ENCODE assay signal across 18 mouse cellular contexts in genomic region chr3:104500881-104501280, GRCm38 (mm10). TPM values are rescaled to one million over a fixed set of nuclear protein-coding genes. Genes with fewer than 3 reads are reported as not detected.
DNase-seq lines count a peak whose midpoint lies in the region; ATAC-seq lines count a peak whose summit lies in the region.
"Had no signal": no experiment of that assay in that cellular context is flagged by ENCODE, and none has a peak within 500 bp of the region (broad histone marks: within the 10 kb centered on the region; RNA-seq: fewer than 3 reads in every experiment).

No protein-coding gene starts in this region.

- peaks cover 9% of the 10 kb centered on the region for H3K36me3 ChIP-seq in forebrain, embryonic 12.5 days (replicated peaks)
- H3K36me3 ChIP-seq in midbrain, embryonic 16.5 days (ENCODE audit: control insufficient read depth, insufficient read depth, low read length), result peaks cover 5% of the 10 kb centered on the region; the same call in 1 of the 2 replicates

- no peak overlapping the region for H3K27ac ChIP-seq in forebrain, embryonic 12.5 days
- H3K27ac ChIP-seq in midbrain, embryonic 16.5 days (ENCODE audit: low read length), result no peak overlapping the region
- H3K27ac ChIP-seq: forebrain, embryonic 15.5 days; gastrocnemius, adult 2 months; heart, embryonic 13.5 days; left cerebral cortex, adult 2 months; limb, embryonic 13.5 days had no signal

- no peaks in the 10 kb centered on the region for H3K9me3 ChIP-seq in forebrain, embryonic 12.5 days
- H3K9me3 ChIP-seq in midbrain, embryonic 16.5 days (replicated peaks; ENCODE audit: control insufficient read depth, low read length, poor library complexity, severe bottlenecking), result no peaks in the 10 kb centered on the region
- H3K9me3 ChIP-seq: forebrain, embryonic 15.5 days; heart, embryonic 13.5 days; limb, embryonic 13.5 days had no signal

- peak; percentile 49 for DNase-seq in kidney, adult 11 months
- DNase-seq in kidney, postnatal 10 days, result no peak
- peak; percentile 59 for DNase-seq in 3T3-L1 (ENCODE audit: low read depth, low spot score)
- peak; percentile 12 for DNase-seq in brain, adult 2 months (ENCODE audit: low read depth, low spot score)
- DNase-seq in kidney, postnatal 25 days, result peak; percentile 24 to 39
- DNase-seq: cerebellum, adult 11 months; cerebellum, postnatal 36 days; gastrocnemius, adult 2 months; heart, postnatal 4 days; lung, postnatal 10 days; thymus, adult 18-20 months had no signal

- H3K9ac ChIP-seq in forebrain, embryonic 12.5 days, result no peak overlapping the region
- no peak overlapping the region for H3K9ac ChIP-seq in midbrain, embryonic 16.5 days (ENCODE audit: low read depth, low read length)
- H3K9ac ChIP-seq: forebrain, embryonic 15.5 days; heart, embryonic 13.5 days; limb, embryonic 13.5 days had no signal

- H3K27me3 ChIP-seq in forebrain, embryonic 12.5 days, result no peaks in the 10 kb centered on the region
- no peaks in the 10 kb centered on the region for H3K27me3 ChIP-seq in midbrain, embryonic 16.5 days (ENCODE audit: control insufficient read depth, insufficient read depth, low read depth, low read length)
- H3K27me3 ChIP-seq: forebrain, embryonic 15.5 days; heart, embryonic 13.5 days; limb, embryonic 13.5 days had no signal

- 89% methylated on average over 2 of the region's 2 CpGs for whole genome bisulfite sequencing in forebrain, embryonic 12.5 days
- 64% methylated on average over 2 of the region's 2 CpGs for WGBS in midbrain, embryonic 16.5 days

- ATAC-seq in forebrain, embryonic 12.5 days (ENCODE audit: low FRiP score), result no peak
- no peak for ATAC-seq in megakaryocyte-erythroid progenitor cell, adult 5-6 weeks (replicated peaks; ENCODE audit: low FRiP score, low TSS enrichment, poor library complexity, severe bottlenecking)
- ATAC-seq in midbrain, embryonic 16.5 days, result no peak
- ATAC-seq: forebrain, embryonic 15.5 days had no signal

- H3K4me3 ChIP-seq in forebrain, embryonic 12.5 days (replicated peaks), result no peak overlapping the region
- no peak overlapping the region for H3K4me3 ChIP-seq in midbrain, embryonic 16.5 days (ENCODE audit: low read depth, low read length)
- H3K4me3 ChIP-seq: forebrain, embryonic 15.5 days; gastrocnemius, adult 2 months; heart, embryonic 13.5 days; left cerebral cortex, adult 2 months; limb, embryonic 13.5 days had no signal

- no peaks in the 10 kb centered on the region for H3K4me1 ChIP-seq in forebrain, embryonic 12.5 days
- H3K4me1 ChIP-seq in midbrain, embryonic 16.5 days (ENCODE audit: control insufficient read depth, insufficient read depth, low read length), result peaks cover 4% of the 10 kb centered on the region; the same call in 1 of the 2 replicates
- H3K4me1 ChIP-seq: forebrain, embryonic 15.5 days; heart, embryonic 13.5 days; limb, embryonic 13.5 days had no signal

- H3K4me2 ChIP-seq in forebrain, embryonic 12.5 days, result no peak overlapping the region
- no peak overlapping the region for H3K4me2 ChIP-seq in midbrain, embryonic 16.5 days (ENCODE audit: low read length)
- H3K4me2 ChIP-seq: forebrain, embryonic 15.5 days; heart, embryonic 13.5 days; limb, embryonic 13.5 days had no signal

RNA-seq across cellular contexts. Expression of gene Lrig2, which starts 10.8 kb away (rescaled TPM):
- polyA plus RNA-seq in forebrain, embryonic 12.5 days (2016; fragmentation: Nextera tagmentation; extraction: Ambion mirVana), result 27.2 and 31.1 TPM in 2 replicates
- 6.5 and 18.6 TPM in 2 replicates for total RNA-seq in megakaryocyte-erythroid progenitor cell, adult 5-6 weeks (2014; fragmentation: Nextera tagmentation)
- total RNA-seq in megakaryocyte-erythroid progenitor cell, adult 5-6 weeks (2017), result 13.5 and 15.6 TPM in 2 replicates
- 30.7 and 31.7 TPM in 2 replicates for polyA plus RNA-seq in midbrain, embryonic 16.5 days (2015; fragmentation: Nextera tagmentation; extraction: Ambion mirVana)
